Mouse (Mus musculus) olfactory bulb, adult 2 months (tissue): ENCODE results near the gene Pglyrp3. TPM values are rescaled to one million over a fixed set of nuclear protein-coding genes. Genes with fewer than 3 reads are reported as not detected.
A peak's percentile ranks its signal among the peaks of the same experiment; 100 is the strongest.
"Not testable (repeated sequence)": the region's sequence is repeated elsewhere in the genome, so short reads cannot be mapped to it uniquely, and the experiment has no call there.

Experiments
- H3K27ac ChIP-seq: fragments of 200-500 bp; 2 replicates; pipeline ENCODE4 v1.5.1; 2012; ENCODE audit warnings: low read depth, low read length; ENCODE audit not compliant: insufficient read depth
- H3K4me1 ChIP-seq: fragments of 200-500 bp; 2 replicates; pipeline ENCODE4 v1.6.1; 2012; ENCODE audit warnings: low read length; ENCODE audit not compliant: control insufficient read depth, insufficient read depth
- H3K4me3 ChIP-seq: fragments of 200-500 bp; 2 replicates; pipeline ENCODE4 v1.5.1; 2012; ENCODE audit warnings: mild to moderate bottlenecking, low read depth, low read length, moderate library complexity; ENCODE audit not compliant: insufficient read depth
- CTCF ChIP-seq: fragments of 200-500 bp; IDR thresholded peaks from 2 replicates; pipeline ENCODE4 v1.5.1; 2012; ENCODE audit warnings: low read depth, mild to moderate bottlenecking, low read length, moderate library complexity; ENCODE audit not compliant: insufficient read depth
- POLR2A ChIP-seq: fragments of 200-500 bp; IDR thresholded peaks from 2 replicates; pipeline ENCODE4 v1.6.1; 2012; ENCODE audit warnings: mild to moderate bottlenecking, low read depth, low read length, moderate library complexity; ENCODE audit not compliant: insufficient read depth
- WGBS: fragments of 180-500 bp; shearing (Covaris S2); methylation state at CpG from one replicate; pipeline ENCODE4 v1.1.7; 2018; 5-methylcytosine and 5-hydroxymethylcytosine counted together
- polyA plus RNA-seq: library from polyadenylated mRNA; stranded (reverse); fragments of >200 nt; gene quantifications from 2 replicates; pipeline ENCODE4 v1.2.4, GENCODE M21; 2012; ENCODE audit warnings: low replicate concordance; ENCODE audit not compliant: missing spikeins, insufficient read depth, insufficient read length

The Pglyrp3 gene
- not detected in 2 replicates for polyA plus RNA-seq

- TF ChIP-seq POLR2A (no peak), CTCF (no peak)
- Histone ChIP-seq H3K4me3 (no peak within 1 kb of the TSS), H3K27ac (no peak within 1 kb of the TSS), H3K4me1 (no peaks in the 10 kb centered on the region)
- WGBS, result 72% methylated on average over 1 of the region's 1 CpGs
Observed at GRCm38 (mm10) chr3:92014283-92014682, at the start of gene Pglyrp3. Pglyrp3 (plus strand) TSS chr3:92014583.

GRCm38 (mm10) chr3:92011001-92011400 is 3.4 kb upstream of the Pglyrp3 start:
- Histone ChIP-seq H3K4me3 (no peak overlapping the region), H3K4me1 (no peaks in the 10 kb centered on the region), H3K27ac (no peak overlapping the region)
- 79% methylated on average over 1 of the region's 1 CpGs for WGBS
- TF ChIP-seq CTCF, result no peak
- no peak for TF ChIP-seq POLR2A

- H3K4me3 ChIP-seq, H3K27ac ChIP-seq: not testable (repeated sequence)
- WGBS, result 66% methylated on average over 24 of the region's 24 CpGs
Observed at GRCm38 (mm10) chr3:92024541-92024940, 10.2 kb downstream of the Pglyrp3 start.

GRCm38 (mm10) chr3:92033203-92033602 is 18.8 kb downstream of the Pglyrp3 start:
- no peak for TF ChIP-seq CTCF
- TF ChIP-seq POLR2A, result no peak
- H3K27ac ChIP-seq, result no peak overlapping the region
- no peaks in the 10 kb centered on the region for H3K4me1 ChIP-seq
- no peak overlapping the region for H3K4me3 ChIP-seq
- 53% methylated on average over 2 of the region's 2 CpGs for WGBS

More at GRCm38 (mm10) chr3:92024541-92024940, 10.2 kb downstream of the Pglyrp3 start:
- H3K4me1 ChIP-seq, result not testable (repeated sequence)

- Histone ChIP-seq H3K4me1 (no peaks in the 10 kb centered on the region), H3K4me3 (no peak overlapping the region), H3K27ac (no peak overlapping the region)
- no peak for TF ChIP-seq CTCF
- no peak for TF ChIP-seq POLR2A
- WGBS, result 50% methylated on average over 1 of the region's 1 CpGs
Observed at GRCm38 (mm10) chr3:92033892-92034291, 19.5 kb downstream of the Pglyrp3 start.

GRCm38 (mm10) chr3:92050382-92051054 is 36.1 kb downstream of the Pglyrp3 start:
- no peak for TF ChIP-seq POLR2A
- TF ChIP-seq CTCF, result no peak
- H3K4me1 ChIP-seq, result no peaks in the 10 kb centered on the region
- WGBS, result 52% methylated on average over 6 of the region's 6 CpGs

GRCm38 (mm10) chr3:92080462-92081284 is 66.3 kb downstream of the Pglyrp3 start:
- Histone ChIP-seq H3K27ac (peak overlapping the region; percentile 99), H3K4me3 (peak overlapping the region; percentile 89), H3K4me1 (no peaks in the 10 kb centered on the region)
- WGBS, result under 1% methylated on average over 77 of the region's 82 CpGs
- TF ChIP-seq CTCF (no peak), POLR2A (no peak)

More at GRCm38 (mm10) chr3:92050382-92051054, 36.1 kb downstream of the Pglyrp3 start:
- no peak overlapping the region for H3K4me3 ChIP-seq
- H3K27ac ChIP-seq, result no peak overlapping the region

Other genes with a start within 250 kb of the Pglyrp3 start
- gene Lor, start 68.6 kb downstream of the Pglyrp3 start, polyA plus RNA-seq, result not detected in 2 replicates
- gene Prr9, start 109.4 kb downstream of the Pglyrp3 start, polyA plus RNA-seq, result not detected in 2 replicates
- not detected in 2 replicates for gene Lelp1, start 128.2 kb downstream of the Pglyrp3 start, polyA plus RNA-seq
- not detected in 2 replicates for gene Sprr2a1, start 201.2 kb downstream of the Pglyrp3 start, polyA plus RNA-seq
- gene Sprr2a2, start 201.3 kb downstream of the Pglyrp3 start, polyA plus RNA-seq, result not detected in 2 replicates